Mouse (Mus musculus) heart, postnatal 0 days (tissue): Measurements from ENCODE around the gene Ldb1.

Source experiments
- CTCF ChIP-seq: IDR thresholded peaks from 2 replicates; pipeline ENCODE4 v1.5.1; 2016; ENCODE audit warnings: antibody characterized with exemption, control low read depth, low read depth
- EP300 ChIP-seq: IDR thresholded peaks from 2 replicates; pipeline ENCODE4 v1.6.1; 2016; ENCODE audit warnings: antibody characterized with exemption, low read depth

GRCm38 (mm10) chr19:45999378-45999777 lies 45.6 kb downstream of the Ldb1 start:
- TF ChIP-seq CTCF, result no peak
- no peak for TF ChIP-seq EP300
